Mouse (Mus musculus): ENCODE measurements at regions not wholly inside any gene's neighbourhood (a gene's known extent, or its start where the extent isn't known, plus 50 kb on each side); places are given as distances from the start of the nearest gene placed in this dataset.

DNA sequence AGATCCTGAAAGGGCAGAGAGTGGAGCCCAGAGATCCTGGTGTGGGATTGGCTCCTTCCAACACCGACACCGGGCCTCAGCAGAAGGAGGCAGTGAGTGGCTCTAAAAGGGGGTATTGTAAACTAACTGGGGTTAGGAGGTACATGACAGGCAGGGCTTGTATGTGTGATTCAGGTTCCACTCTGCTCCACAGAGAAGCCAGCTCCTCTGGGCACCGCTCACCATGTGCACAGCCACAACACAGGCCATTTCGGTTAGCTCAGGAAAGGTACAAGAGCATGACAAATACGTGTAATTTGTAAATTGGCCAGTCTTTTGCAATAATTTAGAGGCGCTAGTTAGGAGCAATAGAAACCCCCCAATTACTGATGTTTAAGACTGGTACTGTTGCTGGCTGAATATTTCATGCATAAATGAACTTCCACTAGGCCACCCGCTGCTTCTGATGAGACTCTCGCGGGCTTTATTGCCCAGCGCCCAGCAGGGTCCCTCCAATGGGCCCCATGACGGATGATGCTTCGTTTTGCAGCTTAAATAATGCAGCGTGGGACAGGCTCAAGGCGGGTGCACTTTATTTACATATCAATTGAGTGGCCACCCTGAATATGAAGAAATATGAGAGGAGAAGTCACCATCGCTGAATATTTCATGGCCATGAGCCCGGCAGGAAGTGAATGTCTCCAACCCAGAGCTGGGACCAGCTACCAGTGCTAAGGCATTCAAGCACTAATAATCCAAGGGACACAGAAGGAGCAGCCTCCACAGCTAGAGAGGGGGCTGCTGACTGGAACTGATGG is 136.9 kb upstream of the Mafb start:
- TF ChIP-seq CTCF (IDR thresholded peaks at IDR 0.05; ENCODE audit: borderline replicate concordance, extremely low read depth, insufficient read depth, insufficient read length): no peak
- TF ChIP-seq POLR2A (IDR thresholded peaks at IDR 0.05; ENCODE audit: borderline replicate concordance, extremely low read depth, insufficient read depth, insufficient read length, poor library complexity, severe bottlenecking): no peak
